Mouse (Mus musculus) stomach, postnatal 0 days (tissue): ENCODE results near the gene Igfals.

Experiments used
- CTCF ChIP-seq: IDR thresholded peaks from 2 replicates; pipeline ENCODE4 v1.5.1; 2016; ENCODE audit warnings: antibody characterized with exemption, low read depth, mild to moderate bottlenecking, moderate library complexity
- EP300 ChIP-seq: optimal IDR thresholded peaks from 2 replicates; pipeline ENCODE3; 2016; ENCODE audit warnings: antibody characterized with exemption

GRCm38 (mm10) chr17:24923246-24923645, 57.4 kb downstream of the Igfals start:
- TF ChIP-seq CTCF (no peak), EP300 (no peak)
